Mouse (Mus musculus): Measurements from ENCODE around the gene Sort1.

Gene Sort1

DNA sequence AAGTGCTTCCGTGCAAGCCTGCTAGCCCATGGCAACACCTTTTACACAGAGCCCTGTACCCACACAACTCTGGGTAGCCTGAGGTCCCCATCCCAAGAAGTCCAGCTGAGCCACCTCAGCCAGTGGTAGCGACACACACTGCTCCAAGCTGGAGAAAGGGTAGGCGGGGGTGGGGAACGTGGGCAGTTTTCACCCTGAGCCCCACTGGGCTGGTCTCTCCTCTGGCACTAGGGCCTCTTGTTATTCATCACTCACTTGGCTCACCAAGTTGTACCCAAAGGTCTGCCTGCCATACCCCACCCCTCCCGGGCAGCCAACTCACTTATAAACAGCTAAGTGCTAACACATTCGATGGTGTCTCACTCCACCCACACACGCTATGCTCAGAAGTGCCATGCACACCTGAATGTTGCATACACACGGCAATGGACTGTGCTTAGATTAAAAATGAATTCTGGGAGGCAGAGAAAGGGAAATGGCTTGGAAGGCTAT lies 124.7 kb downstream of the Sort1 start:
- no peak overlapping the region for H3K4me3 ChIP-seq (replicated peaks; ENCODE audit: low read length)
- no peak for TF ChIP-seq POU5F1 (IDR thresholded peaks at IDR 0.05; ENCODE audit: borderline replicate concordance, low read length)
- TF ChIP-seq NANOG (IDR thresholded peaks at IDR 0.05; ENCODE audit: borderline replicate concordance, low read length) = no peak
- TF ChIP-seq CTCF (conservative IDR thresholded peaks at IDR 0.05; ENCODE audit: low read length) = no peak
- H3K9me3 ChIP-seq (ENCODE audit: low read length) = no peaks in the 10 kb centered on the region
- H3K36me3 ChIP-seq (ENCODE audit: insufficient read depth, low read length) = no peaks in the 10 kb centered on the region
- H3K4me1 ChIP-seq (replicated peaks; ENCODE audit: low read depth, low read length) = peaks cover 67% of the 10 kb centered on the region
- peaks cover 84% of the 10 kb centered on the region for H3K27me3 ChIP-seq (ENCODE audit: insufficient read depth, low read length)

DNA sequence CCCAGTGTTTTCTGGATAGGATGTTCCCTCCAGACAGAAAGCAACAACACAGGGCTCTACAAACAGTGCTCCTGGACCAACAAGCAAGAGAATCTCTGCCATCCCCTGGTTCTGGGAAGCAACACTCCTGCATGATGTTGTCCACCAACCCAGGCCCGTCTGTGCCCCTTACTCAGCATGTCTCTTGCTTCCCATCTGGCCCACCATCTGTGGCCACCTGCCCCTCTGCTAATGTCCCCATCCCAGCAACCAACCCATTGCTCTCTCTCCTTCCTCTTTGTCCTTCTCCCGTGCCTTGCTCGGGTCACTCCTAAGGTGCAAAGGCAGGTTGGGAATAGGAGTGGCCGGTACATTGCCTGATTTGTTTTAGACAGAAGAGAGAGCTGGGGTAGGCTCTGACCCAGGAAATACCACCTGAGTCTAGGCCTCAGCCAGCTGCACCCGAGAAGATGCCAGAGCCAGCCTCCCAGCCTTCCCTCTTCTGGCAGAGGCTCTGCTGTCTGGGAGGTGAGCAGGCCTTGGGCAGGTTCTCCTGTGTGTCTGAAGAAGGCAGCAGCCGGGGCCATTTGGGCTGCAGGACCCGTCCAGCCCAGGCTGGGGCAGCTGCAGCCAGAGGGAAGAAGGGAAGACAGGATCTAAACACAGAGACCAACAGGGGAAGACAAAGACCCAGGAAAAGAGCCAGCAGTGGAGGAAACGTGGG lies 125.9 kb downstream of the Sort1 start:
- Histone ChIP-seq H3K36me3 (ENCODE audit: insufficient read depth, low read length) (no peaks in the 10 kb centered on the region), H3K4me1 (replicated peaks; ENCODE audit: low read depth, low read length) (peaks cover 74% of the 10 kb centered on the region), H3K4me3 (replicated peaks; ENCODE audit: low read length) (no peak overlapping the region), H3K27me3 (ENCODE audit: insufficient read depth, low read length) (peaks cover 85% of the 10 kb centered on the region), H3K9me3 (ENCODE audit: low read length) (no peaks in the 10 kb centered on the region)
- TF ChIP-seq NANOG (IDR thresholded peaks at IDR 0.05; ENCODE audit: borderline replicate concordance, low read length) = no peak
- no peak for TF ChIP-seq POU5F1 (IDR thresholded peaks at IDR 0.05; ENCODE audit: borderline replicate concordance, low read length)
- no peak for TF ChIP-seq CTCF (conservative IDR thresholded peaks at IDR 0.05; ENCODE audit: low read length)

DNA sequence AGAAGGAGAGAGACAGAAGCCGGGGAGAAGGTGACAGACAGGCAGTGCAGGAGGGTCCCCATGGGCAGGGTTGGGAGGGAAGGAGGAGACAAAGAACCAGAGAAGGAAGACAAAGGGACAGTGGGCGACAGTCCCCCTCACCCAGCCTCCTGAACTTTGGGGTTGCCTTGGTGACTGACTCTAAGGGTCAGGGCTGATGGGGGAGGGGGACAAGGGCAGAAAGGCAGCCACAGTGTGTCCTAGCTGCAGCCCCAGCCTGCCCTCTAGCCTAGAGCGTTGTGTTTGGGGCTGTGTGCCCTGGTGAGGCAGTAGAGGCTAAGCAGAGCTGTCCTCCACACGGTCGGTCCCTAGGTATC lies 126.5 kb downstream of the Sort1 start:
- H3K4me3 ChIP-seq (replicated peaks; ENCODE audit: low read length) = no peak overlapping the region
- peaks cover 74% of the 10 kb centered on the region for H3K4me1 ChIP-seq (replicated peaks; ENCODE audit: low read depth, low read length)
- no peaks in the 10 kb centered on the region for H3K36me3 ChIP-seq (ENCODE audit: insufficient read depth, low read length)
- TF ChIP-seq NANOG (IDR thresholded peaks at IDR 0.05; ENCODE audit: borderline replicate concordance, low read length) = no peak
- no peak for TF ChIP-seq POU5F1 (IDR thresholded peaks at IDR 0.05; ENCODE audit: borderline replicate concordance, low read length)
- TF ChIP-seq CTCF (conservative IDR thresholded peaks at IDR 0.05; ENCODE audit: low read length) = no peak
- peaks cover 86% of the 10 kb centered on the region for H3K27me3 ChIP-seq (ENCODE audit: insufficient read depth, low read length)
- no peaks in the 10 kb centered on the region for H3K9me3 ChIP-seq (ENCODE audit: low read length)
